Mouse (Mus musculus): Measurements from ENCODE around the gene Arap1. TPM values are rescaled to one million over a fixed set of nuclear protein-coding genes. Genes with fewer than 3 reads are reported as not detected.

The Arap1 gene
- total and polyA plus RNA-seq, 3 experiments, result 21.2 to 46.1 (median 38.5) TPM

GRCm38 (mm10) chr7:101419013-101419770 lies 71.3 kb downstream of the Arap1 start:
- no peak for TF ChIP-seq E2F4 (IDR thresholded peaks at IDR 0.05; ENCODE audit: insufficient replicate concordance, low read depth, low read length)
- no peak for TF ChIP-seq ZC3H11A (IDR thresholded peaks at IDR 0.05; ENCODE audit: low read depth, low read length)
- no peak for TF ChIP-seq GABPA (IDR thresholded peaks at IDR 0.05; ENCODE audit: insufficient replicate concordance, low read depth, low read length)
- no peak for TF ChIP-seq SMC3 (IDR thresholded peaks at IDR 0.05; ENCODE audit: low read depth, low read length)
- no peak for TF ChIP-seq CTCF (conservative IDR thresholded peaks at IDR 0.05 in 1 of 2, IDR thresholded peaks at IDR 0.05 in 1 of 2; ENCODE audit: low read depth in 2 of 2, low read length in 2 of 2)
- TF ChIP-seq USF2 (conservative IDR thresholded peaks at IDR 0.05; ENCODE audit: low read depth, low read length), result no peak
- TF ChIP-seq JUN (IDR thresholded peaks at IDR 0.05; ENCODE audit: insufficient read depth, low read depth, low read length), result no peak
- TF ChIP-seq POLR2A (IDR thresholded peaks at IDR 0.05; ENCODE audit: low read depth, low read length), result no peak
- no peak for TF ChIP-seq POLR2AphosphoS2 (IDR thresholded peaks at IDR 0.05; ENCODE audit: low read depth, low read length)
- TF ChIP-seq CHD2 (IDR thresholded peaks at IDR 0.05; ENCODE audit: low read length), result no peak
- TF ChIP-seq IRF4 (IDR thresholded peaks at IDR 0.05; ENCODE audit: low read depth, low read length), result no peak
- TF ChIP-seq HCFC1 (IDR thresholded peaks at IDR 0.05; ENCODE audit: low read depth, low read length), result no peak
- TF ChIP-seq UBTF (IDR thresholded peaks at IDR 0.05; ENCODE audit: low read depth, low read length), result no peak
- TF ChIP-seq KAT2A (IDR thresholded peaks at IDR 0.05; ENCODE audit: insufficient replicate concordance, low read length), result no peak
- no peak for TF ChIP-seq NELFE (IDR thresholded peaks at IDR 0.05; ENCODE audit: low read depth, low read length)
- no peak for TF ChIP-seq MEF2A (IDR thresholded peaks at IDR 0.05; ENCODE audit: borderline replicate concordance, low read depth, low read length)
- TF ChIP-seq SIN3A (IDR thresholded peaks at IDR 0.05; ENCODE audit: low read length), result no peak
- no peak for TF ChIP-seq USF1 (IDR thresholded peaks at IDR 0.05; ENCODE audit: low read depth, low read length)
- no peak for TF ChIP-seq ZMIZ1 (IDR thresholded peaks at IDR 0.05; ENCODE audit: low read depth, low read length)
- H3K4me2 ChIP-seq (ENCODE audit: insufficient read depth, low read depth, poor library complexity, severe bottlenecking), result 0 out of 2 replicates have a peak overlapping the region, but pooled peaks have one; percentile 24
- peaks cover 7 to 33% of the 10 kb centered on the region in 2 experiments for H3K36me3 ChIP-seq (replicated peaks in 1 of 2; ENCODE audit: control insufficient read depth in 1 of 2, insufficient read depth in 1 of 2, low read length in 1 of 2)
- no peak overlapping the region for H3K9ac ChIP-seq (ENCODE audit: insufficient read depth, low read depth)
- in situ Hi-C loops (cut with MboI; ENCODE audit: low pct_ligation_motif_present, low pct_unique_long_range_greater_than_20kb, low sequenced_read_pairs), result loop anchor here (25.0 kb wide), 1 partner anchor 93 kb away; no protein-coding TSS in a partner anchor
- H3K27me3 ChIP-seq (replicated peaks), result peaks cover 4% of the 10 kb centered on the region
- H3K79me2 ChIP-seq (replicated peaks; ENCODE audit: control insufficient read depth, extremely low read depth, insufficient read depth, poor library complexity, severe bottlenecking), result no peaks in the 10 kb centered on the region
- dilution Hi-C loops (cut with MboI; ENCODE audit: extremely low pct_ligation_motif_present, extremely low pct_unique_long_range_greater_than_20kb, low sequenced_read_pairs), result no loop called here
- H3K27ac ChIP-seq (ENCODE audit: insufficient read depth, low read depth), result no peak overlapping the region
- H3K9me3 ChIP-seq (replicated peaks; ENCODE audit: low read length), result no peaks in the 10 kb centered on the region
- H3K4me1 ChIP-seq (ENCODE audit: control insufficient read depth in 1 of 2, insufficient read depth in 2 of 2), result peaks cover 5 to 7% of the 10 kb centered on the region in 2 experiments
- DNase-seq (ENCODE audit: extremely low read depth), result no peak
- H3K4me3 ChIP-seq (replicated peaks in 1 of 3; ENCODE audit: low read depth in 2 of 3, low read length in 2 of 3, poor library complexity in 1 of 3), result no peak overlapping the region

GRCm38 (mm10) chr7:101421529-101421928 lies 73.7 kb downstream of the Arap1 start, which contains the start of gene Pde2a:
Gene Pde2a (plus strand): TSS chr7:101421691.
- peaks cover 5 to 11% of the 10 kb centered on the region in 2 experiments for H3K4me1 ChIP-seq (ENCODE audit: control insufficient read depth in 1 of 2, insufficient read depth in 2 of 2)
- TF ChIP-seq RAD21 (IDR thresholded peaks at IDR 0.05; ENCODE audit: low read depth, low read length), result no peak
- no peak for TF ChIP-seq MAX (IDR thresholded peaks at IDR 0.05; ENCODE audit: low read length)
- H3K9me3 ChIP-seq (replicated peaks; ENCODE audit: low read length), result no peaks in the 10 kb centered on the region
- in situ Hi-C loops (cut with MboI; ENCODE audit: low pct_ligation_motif_present, low pct_unique_long_range_greater_than_20kb, low sequenced_read_pairs), result loop anchor here (25.0 kb wide), 1 partner anchor 91 kb away; no protein-coding TSS in a partner anchor
- H3K79me2 ChIP-seq (replicated peaks; ENCODE audit: control insufficient read depth, extremely low read depth, insufficient read depth, poor library complexity, severe bottlenecking), result no peaks in the 10 kb centered on the region
- H3K4me3 ChIP-seq (replicated peaks in 1 of 3; ENCODE audit: low read depth in 2 of 3, low read length in 2 of 3, poor library complexity in 1 of 3), result no peak within 1 kb of the TSS
- H3K4me2 ChIP-seq (ENCODE audit: insufficient read depth, low read depth, poor library complexity, severe bottlenecking), result no peak within 1 kb of the TSS
- dilution Hi-C loops (cut with MboI; ENCODE audit: extremely low pct_ligation_motif_present, extremely low pct_unique_long_range_greater_than_20kb, low sequenced_read_pairs), result no loop called here
- no peak within 1 kb of the TSS for H3K27ac ChIP-seq (ENCODE audit: insufficient read depth, low read depth)
- H3K36me3 ChIP-seq (replicated peaks in 1 of 2; ENCODE audit: control insufficient read depth in 1 of 2, insufficient read depth in 1 of 2, low read length in 1 of 2), result peaks cover 0 to 11% of the 10 kb centered on the region in 2 experiments
- H3K27me3 ChIP-seq (replicated peaks), result peaks cover 24% of the 10 kb centered on the region
- no peak for DNase-seq (ENCODE audit: extremely low read depth)
- H3K9ac ChIP-seq (ENCODE audit: insufficient read depth, low read depth), result no peak within 1 kb of the TSS

Data from CH12.LX (cell line).